Mouse (Mus musculus): ENCODE data around the gene Theg.

DNA sequence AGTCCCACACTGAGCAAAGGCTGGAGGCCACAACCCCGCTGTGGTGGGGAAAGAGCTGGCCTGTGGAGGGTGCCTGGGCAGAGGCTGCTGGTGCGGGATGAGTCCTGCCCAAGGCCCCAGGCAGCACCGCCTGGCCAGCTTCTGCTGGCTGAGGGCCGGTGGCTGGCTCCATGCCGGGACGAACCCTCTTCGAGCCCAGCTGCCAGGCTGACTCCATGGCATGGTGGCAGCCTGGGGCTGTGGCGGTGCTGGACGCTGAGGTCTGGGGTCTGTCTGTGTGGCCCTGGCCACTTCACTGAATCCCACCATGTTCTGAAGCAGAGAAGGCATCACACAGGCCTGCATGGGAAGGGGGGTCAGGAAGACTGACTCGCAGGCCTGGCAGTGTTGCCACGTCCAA is 46.4 kb downstream of the Theg start:
- no peak for TF ChIP-seq CTCF (IDR thresholded peaks at IDR 0.05)
- no peak for TF ChIP-seq EP300 (IDR thresholded peaks at IDR 0.05)

All from lung, postnatal 0 days (tissue).